In genomic region chr10:13499331-13499730, GRCm38 (mm10) we compare ENCODE assay signal across 8 mouse cellular contexts. TPM values are rescaled to one million over a fixed set of nuclear protein-coding genes. Genes with fewer than 3 reads are reported as not detected.
DNase-seq lines count a peak whose midpoint lies in the region; ATAC-seq and TF ChIP-seq lines count a peak whose summit lies in the region.

Fuca2 (plus strand) TSS chr10:13499540.

- H3K9ac ChIP-seq in lung, embryonic 14.5 days = no peak within 1 kb of the TSS
- H3K9ac ChIP-seq in embryonic facial prominence, embryonic 14.5 days (ENCODE audit: low read depth, low read length) = no peak within 1 kb of the TSS
- H3K9ac ChIP-seq in heart, embryonic 14.5 days (ENCODE audit: low read length) = 0 out of 2 replicates have a peak within 1 kb of the TSS, but pooled peaks have one; percentile 76

- DNase-seq in lung, embryonic 14.5 days = no peak
- no peak for DNase-seq in lung, postnatal 14 days
- DNase-seq in embryonic facial prominence, embryonic 14.5 days (ENCODE audit: low spot score) = no peak
- no peak for DNase-seq in left cerebral cortex, postnatal 14 days (ENCODE audit: low spot score in 2 of 2)
- DNase-seq in monocyte, adult 2 months (ENCODE audit: low read depth in 1 of 2, low spot score in 2 of 2) = peak; percentile 11 to 16
- no peak for DNase-seq in retina, postnatal 1 day
- DNase-seq in kidney, adult 8-10 months = no peak

- H3K27ac ChIP-seq in lung, embryonic 14.5 days (ENCODE audit: low read depth) = no peak within 1 kb of the TSS
- no peak within 1 kb of the TSS for H3K27ac ChIP-seq in embryonic facial prominence, embryonic 14.5 days (replicated peaks; ENCODE audit: low read depth, low read length)
- H3K27ac ChIP-seq in heart, embryonic 14.5 days (replicated peaks in 1 of 2; ENCODE audit: control insufficient read depth in 1 of 2, insufficient read depth in 1 of 2, low read depth in 2 of 2, low read length in 2 of 2) = no peak within 1 kb of the TSS

- H3K36me3 ChIP-seq in lung, embryonic 14.5 days (ENCODE audit: insufficient read depth) = no peaks in the 10 kb centered on the region
- no peaks in the 10 kb centered on the region for H3K36me3 ChIP-seq in embryonic facial prominence, embryonic 14.5 days (ENCODE audit: control insufficient read depth, insufficient read depth, low read length)
- H3K36me3 ChIP-seq in heart, embryonic 14.5 days (ENCODE audit: control insufficient read depth, insufficient read depth, low read length) = peaks cover 10% of the 10 kb centered on the region

- H3K27me3 ChIP-seq in lung, embryonic 14.5 days (ENCODE audit: insufficient read depth, low read length) = no peaks in the 10 kb centered on the region
- H3K27me3 ChIP-seq in embryonic facial prominence, embryonic 14.5 days (replicated peaks; ENCODE audit: control insufficient read depth, insufficient read depth, low read length) = no peaks in the 10 kb centered on the region
- H3K27me3 ChIP-seq in heart, embryonic 14.5 days (ENCODE audit: control insufficient read depth, insufficient read depth, low read length) = no peaks in the 10 kb centered on the region

- H3K4me2 ChIP-seq in lung, embryonic 14.5 days = peak within 1 kb of the TSS; percentile 82; the same call in 1 of the 2 replicates
- no peak within 1 kb of the TSS for H3K4me2 ChIP-seq in embryonic facial prominence, embryonic 14.5 days (ENCODE audit: low read depth, low read length)
- H3K4me2 ChIP-seq in heart, embryonic 14.5 days (ENCODE audit: low read length) = no peak within 1 kb of the TSS

- no peaks in the 10 kb centered on the region for H3K9me3 ChIP-seq in lung, embryonic 14.5 days (ENCODE audit: low read depth, low read length)
- H3K9me3 ChIP-seq in embryonic facial prominence, embryonic 14.5 days (ENCODE audit: control insufficient read depth, low read length) = no peaks in the 10 kb centered on the region
- no peaks in the 10 kb centered on the region for H3K9me3 ChIP-seq in heart, embryonic 14.5 days (ENCODE audit: control insufficient read depth, low read length)

- intact Hi-C loops in left cerebral cortex, postnatal 14 days (cut with DNase I) = no loop called here

- H3K4me3 ChIP-seq in lung, embryonic 14.5 days (ENCODE audit: low read depth, low read length) = no peak within 1 kb of the TSS
- no peak within 1 kb of the TSS for H3K4me3 ChIP-seq in embryonic facial prominence, embryonic 14.5 days (ENCODE audit: low read depth, low read length)
- H3K4me3 ChIP-seq in heart, embryonic 14.5 days (ENCODE audit: control insufficient read depth in 1 of 2, insufficient read depth in 1 of 2, low read depth in 1 of 2, low read length in 2 of 2) = no peak within 1 kb of the TSS

- no peaks in the 10 kb centered on the region for H3K4me1 ChIP-seq in lung, embryonic 14.5 days (ENCODE audit: insufficient read depth)
- 0 out of 2 replicates have a peak, but pooled peaks cover 3% of the 10 kb centered on the region for H3K4me1 ChIP-seq in embryonic facial prominence, embryonic 14.5 days (ENCODE audit: control insufficient read depth, insufficient read depth, low read length)
- H3K4me1 ChIP-seq in heart, embryonic 14.5 days (ENCODE audit: control insufficient read depth in 2 of 2, insufficient read depth in 2 of 2, low read length in 2 of 2) = peaks cover 15 to 29% of the 10 kb centered on the region in 2 experiments

- ATAC-seq in lung, embryonic 14.5 days (ENCODE audit: insufficient read depth) = no peak
- no peak for ATAC-seq in embryonic facial prominence, embryonic 14.5 days (ENCODE audit: low read depth)
- no peak for ATAC-seq in heart, embryonic 14.5 days (ENCODE audit: insufficient number of reproducible peaks, insufficient read depth, low FRiP score, low read depth)

- TF ChIP-seq CTCF in lung, embryonic 14.5 days (IDR thresholded peaks at IDR 0.05; ENCODE audit: low read depth) = no peak

- 84% methylated on average over 2 of the region's 2 CpGs for WGBS in lung, embryonic 14.5 days
- 83% methylated on average over 2 of the region's 2 CpGs for WGBS in embryonic facial prominence, embryonic 14.5 days
- WGBS in heart, embryonic 14.5 days = 89% methylated on average over 2 of the region's 2 CpGs

RNA-seq across cellular contexts. Expression of gene Fuca2, which starts in this region (rescaled TPM):
- polyA plus RNA-seq in lung, embryonic 14.5 days (2014; fragmentation: Nextera tagmentation; extraction: Ambion mirVana) = 48.9 and 60.4 TPM in 2 replicates
- 63.4 and 64.3 TPM in 2 replicates for polyA plus RNA-seq in embryonic facial prominence, embryonic 14.5 days (2014; fragmentation: Nextera tagmentation; extraction: Ambion mirVana)
- polyA plus RNA-seq in heart, embryonic 14.5 days (2014; fragmentation: Nextera tagmentation; extraction: Ambion mirVana) = 87.8 and 103 TPM in 2 replicates
- 10 to 100 TPM; 36.0 to 44.8 TPM for total RNA-seq in left cerebral cortex, postnatal 14 days (2021)

Comparison
In these comparisons a context has a peak if more than half of its experiments do, and no peak if none do; other contexts are left out.
1. DNase-seq: peak in monocyte, adult 2 months (2 of 2); none in lung, embryonic 14.5 days (single experiment), lung, postnatal 14 days (single experiment), embryonic facial prominence, embryonic 14.5 days (single experiment), left cerebral cortex, postnatal 14 days (0 of 2), retina, postnatal 1 day (single experiment) and kidney, adult 8-10 months (0 of 2).